Mouse (Mus musculus): Measurements from ENCODE around the gene Crym. TPM values are rescaled to one million over a fixed set of nuclear protein-coding genes. Genes with fewer than 3 reads are reported as not detected.
A peak's percentile ranks its signal among the peaks of the same experiment; 100 is the strongest.

The Crym gene
- total RNA-seq (2012; rRNA removed) = not detected in 2 replicates
- not detected for polyA plus RNA-seq (2012; ENCODE audit: insufficient read depth in 1 of 2, insufficient read length in 2 of 2, low read depth in 1 of 2, low replicate concordance in 2 of 2, missing spikeins in 1 of 2)

GRCm38 (mm10) chr7:120201771-120202170 lies at the start of gene Crym:
TSS of gene Crym (minus strand) at chr7:120202111.
- Histone ChIP-seq H3K27me3 (ENCODE audit: control insufficient read depth in 1 of 2, insufficient read depth in 2 of 2, low read length in 2 of 2) (no peaks in the 10 kb centered on the region), H3K79me2 (ENCODE audit: control insufficient read depth, insufficient read depth, low read length, poor library complexity) (no peaks in the 10 kb centered on the region), H3K4me1 (ENCODE audit: control insufficient read depth in 1 of 2, insufficient read depth in 2 of 2, low read length in 2 of 2) (no peaks in the 10 kb centered on the region), H3K9ac (ENCODE audit: control insufficient read depth, low read depth, low read length, poor library complexity, severe bottlenecking) (no peak within 1 kb of the TSS), H3K36me3 (ENCODE audit: control insufficient read depth in 1 of 2, insufficient read depth in 2 of 2, low read length in 2 of 2) (no peaks in the 10 kb centered on the region), H3K9me3 (replicated peaks; ENCODE audit: insufficient read depth, low read length) (no peaks in the 10 kb centered on the region), H3K27ac (ENCODE audit: control insufficient read depth, low read depth, low read length) (no peak within 1 kb of the TSS), H3K4me3 (ENCODE audit: control insufficient read depth in 1 of 2, insufficient read depth in 1 of 2, low read depth in 2 of 2, low read length in 2 of 2) (no peak within 1 kb of the TSS)
- TF ChIP-seq HCFC1 (IDR thresholded peaks at IDR 0.05; ENCODE audit: low read depth, low read length) (no peak), RCOR1 (IDR thresholded peaks at IDR 0.05; ENCODE audit: low read depth, low read length) (no peak), MYB (IDR thresholded peaks at IDR 0.05; ENCODE audit: low read depth, low read length) (no peak), NELFE (IDR thresholded peaks at IDR 0.05; ENCODE audit: low read depth, low read length) (no peak), MAFK (IDR thresholded peaks at IDR 0.05; ENCODE audit: borderline replicate concordance, low read depth, low read length) (no peak), ZNF384 (IDR thresholded peaks at IDR 0.05; ENCODE audit: low read depth, low read length) (no peak), ZC3H11A (IDR thresholded peaks at IDR 0.05; ENCODE audit: low read depth, low read length) (no peak), MAX (IDR thresholded peaks at IDR 0.05; ENCODE audit: low read length) (no peak), TBP (IDR thresholded peaks at IDR 0.05; ENCODE audit: low read depth, low read length) (no peak), POLR2AphosphoS2 (IDR thresholded peaks at IDR 0.05; ENCODE audit: low read length) (no peak), POLR2AphosphoS5 (IDR thresholded peaks at IDR 0.05; ENCODE audit: borderline replicate concordance, low read depth, low read length) (no peak), NRF1 (IDR thresholded peaks at IDR 0.05; ENCODE audit: insufficient read depth, low read depth, low read length, poor library complexity, severe bottlenecking) (no peak), CTCF (IDR thresholded peaks at IDR 0.05 in 2 of 3, conservative IDR thresholded peaks at IDR 0.05 in 1 of 3; ENCODE audit: control insufficient read depth in 1 of 3, insufficient read depth in 1 of 3, low read depth in 2 of 3, low read length in 3 of 3, poor library complexity in 1 of 3, severe bottlenecking in 1 of 3) (no peak)
- no peak for DNase-seq (ENCODE audit: low read depth, low spot score)

GRCm38 (mm10) chr7:120241092-120241491 lies 39.2 kb upstream of the Crym start:
- H3K36me3 ChIP-seq (ENCODE audit: control insufficient read depth in 1 of 2, insufficient read depth in 2 of 2, low read length in 2 of 2) = no peaks in the 10 kb centered on the region
- H3K9ac ChIP-seq (ENCODE audit: control insufficient read depth, low read depth, low read length, poor library complexity, severe bottlenecking) = no peak overlapping the region
- no peaks in the 10 kb centered on the region for H3K4me1 ChIP-seq (ENCODE audit: control insufficient read depth in 1 of 2, insufficient read depth in 2 of 2, low read length in 2 of 2)
- no peak overlapping the region for H3K27ac ChIP-seq (ENCODE audit: control insufficient read depth, low read depth, low read length)
- no peaks in the 10 kb centered on the region for H3K27me3 ChIP-seq (ENCODE audit: control insufficient read depth in 1 of 2, insufficient read depth in 2 of 2, low read length in 2 of 2)
- H3K4me3 ChIP-seq (ENCODE audit: control insufficient read depth in 1 of 2, insufficient read depth in 1 of 2, low read depth in 2 of 2, low read length in 2 of 2) = no peak overlapping the region
- H3K9me3 ChIP-seq (replicated peaks; ENCODE audit: insufficient read depth, low read length) = no peaks in the 10 kb centered on the region
- TF ChIP-seq RAD21 (IDR thresholded peaks at IDR 0.05; ENCODE audit: low read depth, low read length) (peak; percentile 73), ZC3H11A (IDR thresholded peaks at IDR 0.05; ENCODE audit: low read depth, low read length) (peak; percentile 37), CHD2 (IDR thresholded peaks at IDR 0.05; ENCODE audit: low read length) (no peak), CTCF (IDR thresholded peaks at IDR 0.05 in 2 of 3, conservative IDR thresholded peaks at IDR 0.05 in 1 of 3; ENCODE audit: control insufficient read depth in 1 of 3, insufficient read depth in 1 of 3, low read depth in 2 of 3, low read length in 3 of 3, poor library complexity in 1 of 3, severe bottlenecking in 1 of 3) (peak; percentile 47 to 62 (median 56)), SMC3 (IDR thresholded peaks at IDR 0.05; ENCODE audit: low read depth, low read length) (peak; percentile 63)
- no peaks in the 10 kb centered on the region for H3K79me2 ChIP-seq (ENCODE audit: control insufficient read depth, insufficient read depth, low read length, poor library complexity)
- DNase-seq (ENCODE audit: low read depth, low spot score) = peak; percentile 32

All from MEL (cell line).